Mouse (Mus musculus): ENCODE measurements around the gene Fastkd2. TPM values are rescaled to one million over a fixed set of nuclear protein-coding genes. Genes with fewer than 3 reads are reported as not detected.

The Fastkd2 gene
- polyA plus RNA-seq, 1 experiment from 2014 or later = 57.5 TPM

DNA sequence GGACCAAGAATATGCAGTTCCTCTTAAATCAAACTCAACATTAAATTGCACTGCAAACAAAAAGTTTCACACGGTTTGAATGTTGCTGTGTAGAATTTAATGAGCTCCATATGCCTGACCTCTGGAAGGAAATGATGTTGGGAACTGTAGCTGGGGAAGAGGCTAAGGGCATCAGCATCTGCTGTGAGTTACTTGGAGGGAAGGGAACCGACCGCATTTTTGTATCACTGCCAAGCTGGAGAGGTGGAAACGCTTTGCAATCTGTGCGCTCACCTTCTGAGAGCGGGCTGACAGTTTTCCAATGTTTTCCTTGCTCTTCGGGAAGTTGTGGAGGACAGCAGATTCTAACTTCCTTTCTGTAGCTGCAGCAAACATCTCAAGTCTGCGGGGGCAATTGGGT is 37.7 kb downstream of the Fastkd2 start:
- H3K27ac ChIP-seq (ENCODE audit: poor library complexity, severe bottlenecking) = no peak overlapping the region
- no peak overlapping the region for H3K4me3 ChIP-seq
- no peak overlapping the region for H3K9ac ChIP-seq
- H3K36me3 ChIP-seq = no peaks in the 10 kb centered on the region
- WGBS = 50% methylated on average over 8 of the region's 8 CpGs
- 0 out of 2 replicates have a peak, but pooled peaks cover 3% of the 10 kb centered on the region for H3K4me1 ChIP-seq (replicated peaks)
- H3K4me2 ChIP-seq = no peak overlapping the region
- H3K27me3 ChIP-seq (replicated peaks) = no peaks in the 10 kb centered on the region
- ATAC-seq (ENCODE audit: insufficient number of reproducible peaks, low FRiP score) = no peak
- H3K9me3 ChIP-seq (replicated peaks) = no peaks in the 10 kb centered on the region

DNA sequence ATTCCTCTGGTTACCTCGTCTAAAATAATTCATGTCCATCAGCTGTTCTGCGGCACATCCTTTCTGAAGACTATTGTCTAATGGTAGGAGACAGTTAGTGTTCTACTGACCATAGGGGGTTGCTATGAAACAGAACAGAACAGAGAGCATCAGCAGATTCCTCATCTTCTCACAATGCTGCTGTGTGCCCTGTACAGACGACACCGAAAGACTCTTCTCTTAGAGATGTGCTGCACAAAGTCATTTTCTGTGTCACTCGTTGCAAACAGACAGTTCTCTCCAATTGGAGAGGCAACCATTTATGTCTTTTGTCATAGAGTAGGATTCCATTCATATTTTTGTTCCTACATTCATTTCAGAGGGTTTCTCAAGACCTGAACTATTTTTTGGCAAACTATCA is 38.8 kb downstream of the Fastkd2 start, which contains the start of gene 4933402D24Rik:
Gene 4933402D24Rik (minus strand): TSS at position 101 of the 400 bp plus-strand sequence.
- 78% methylated on average over 5 of the region's 5 CpGs for WGBS
- no peaks in the 10 kb centered on the region for H3K9me3 ChIP-seq (replicated peaks)
- 0 out of 2 replicates have a peak, but pooled peaks cover 3% of the 10 kb centered on the region for H3K4me1 ChIP-seq (replicated peaks)
- no peaks in the 10 kb centered on the region for H3K27me3 ChIP-seq (replicated peaks)
- H3K27ac ChIP-seq (ENCODE audit: poor library complexity, severe bottlenecking) = no peak within 1 kb of the TSS
- no peaks in the 10 kb centered on the region for H3K36me3 ChIP-seq
- H3K4me3 ChIP-seq = no peak within 1 kb of the TSS
- no peak within 1 kb of the TSS for H3K9ac ChIP-seq
- no peak within 1 kb of the TSS for H3K4me2 ChIP-seq
- no peak for ATAC-seq (ENCODE audit: insufficient number of reproducible peaks, low FRiP score)

DNA sequence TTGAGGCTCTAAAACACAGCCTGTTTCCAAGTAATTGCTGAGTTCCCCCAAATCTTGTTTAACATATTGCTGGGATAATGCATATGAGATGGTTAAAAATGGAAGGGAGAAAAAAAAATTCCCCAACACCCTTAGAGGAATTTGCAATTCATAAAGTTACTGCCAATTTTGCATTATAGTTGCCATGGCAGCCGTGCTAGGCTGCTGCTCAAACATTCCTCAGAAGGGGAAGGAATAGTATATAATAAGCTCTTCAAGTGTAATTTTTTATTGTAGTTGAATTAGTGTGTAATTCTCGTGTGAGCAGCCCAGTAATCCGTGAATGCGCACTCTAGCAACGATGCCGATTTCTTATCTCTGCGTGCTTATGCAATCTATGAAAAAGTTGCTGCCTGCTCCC is 39.9 kb downstream of the Fastkd2 start:
- H3K4me1 ChIP-seq (replicated peaks) = no peaks in the 10 kb centered on the region
- no peaks in the 10 kb centered on the region for H3K27me3 ChIP-seq (replicated peaks)
- H3K4me3 ChIP-seq = no peak overlapping the region
- H3K9me3 ChIP-seq (replicated peaks) = peaks cover 6% of the 10 kb centered on the region; the same call in 1 of the 2 replicates
- no peak overlapping the region for H3K4me2 ChIP-seq
- 86% methylated on average over 7 of the region's 7 CpGs for WGBS
- H3K27ac ChIP-seq (ENCODE audit: poor library complexity, severe bottlenecking) = no peak overlapping the region
- no peak for ATAC-seq (ENCODE audit: insufficient number of reproducible peaks, low FRiP score)
- no peaks in the 10 kb centered on the region for H3K36me3 ChIP-seq
- H3K9ac ChIP-seq = no peak overlapping the region

DNA sequence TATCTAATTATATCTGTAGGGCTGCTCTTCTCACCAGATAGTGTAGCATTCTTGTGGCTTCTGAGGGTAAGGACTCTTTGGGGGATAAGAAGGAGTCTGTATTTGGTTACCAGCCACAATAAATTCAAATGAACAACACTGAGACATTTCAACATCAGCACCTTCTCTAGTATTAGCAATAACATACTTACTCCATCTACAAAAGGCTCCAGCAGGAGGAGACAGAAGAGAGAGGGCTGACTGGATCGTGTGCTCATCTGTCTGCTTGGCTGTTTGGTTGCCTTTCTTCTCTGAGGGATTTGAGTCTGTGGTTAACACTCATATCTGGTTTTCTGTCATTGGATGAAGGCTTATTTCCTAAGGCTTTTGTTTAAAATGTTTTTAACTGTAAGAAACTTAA is 46.0 kb downstream of the Fastkd2 start:
- no peaks in the 10 kb centered on the region for H3K27me3 ChIP-seq (replicated peaks)
- no peaks in the 10 kb centered on the region for H3K36me3 ChIP-seq
- H3K9ac ChIP-seq = no peak overlapping the region
- H3K4me2 ChIP-seq = no peak overlapping the region
- no peaks in the 10 kb centered on the region for H3K4me1 ChIP-seq (replicated peaks)
- peaks cover 6% of the 10 kb centered on the region; the same call in 1 of the 2 replicates for H3K9me3 ChIP-seq (replicated peaks)
- WGBS = 56% methylated on average over 1 of the region's 1 CpGs
- H3K4me3 ChIP-seq = no peak overlapping the region
- no peak for ATAC-seq (ENCODE audit: insufficient number of reproducible peaks, low FRiP score)
- H3K27ac ChIP-seq (ENCODE audit: poor library complexity, severe bottlenecking) = no peak overlapping the region

DNA sequence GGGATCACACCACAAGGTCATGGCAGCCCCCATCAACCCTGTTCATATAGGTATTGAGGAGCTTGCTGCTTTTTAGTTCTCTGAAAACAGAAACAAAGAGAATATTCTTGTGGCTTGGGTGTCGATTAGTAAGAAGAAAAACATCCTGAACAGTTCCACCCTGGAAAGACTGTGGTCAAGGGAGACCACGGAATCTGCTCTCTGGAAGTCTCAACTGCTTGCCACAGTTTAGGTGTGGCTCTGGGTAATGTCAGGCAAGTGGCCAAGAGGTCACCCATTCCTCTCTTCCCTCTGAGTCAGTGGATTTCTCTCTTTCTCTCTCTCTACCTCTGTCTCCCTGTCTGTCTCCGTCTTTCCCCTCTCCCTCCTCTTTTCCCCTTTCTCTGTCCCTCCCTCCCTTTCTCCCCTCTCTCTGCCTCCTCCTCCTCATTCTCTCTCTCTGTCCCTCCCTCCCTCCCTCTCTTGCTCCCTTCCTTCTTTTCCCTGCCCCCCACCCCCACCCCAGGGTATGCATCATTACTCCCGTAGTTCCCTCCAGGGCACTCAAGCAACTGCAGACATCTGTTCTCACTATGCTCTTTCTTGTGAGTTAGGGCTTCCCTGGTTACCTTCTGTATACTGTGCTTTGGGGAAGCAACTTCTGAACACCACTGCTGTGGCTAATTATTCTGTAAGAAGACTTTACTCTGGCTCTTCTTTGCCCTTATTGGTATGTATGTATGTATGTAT is 46.7 kb downstream of the Fastkd2 start:
- Histone ChIP-seq H3K4me2 (no peak overlapping the region), H3K27ac (ENCODE audit: poor library complexity, severe bottlenecking) (no peak overlapping the region), H3K27me3 (replicated peaks) (no peaks in the 10 kb centered on the region), H3K9ac (no peak overlapping the region), H3K36me3 (no peaks in the 10 kb centered on the region), H3K4me3 (no peak overlapping the region), H3K4me1 (replicated peaks) (no peaks in the 10 kb centered on the region), H3K9me3 (replicated peaks) (peaks cover 6% of the 10 kb centered on the region; the same call in 1 of the 2 replicates)
- 39% methylated on average over 4 of the region's 4 CpGs for WGBS
- ATAC-seq (ENCODE audit: insufficient number of reproducible peaks, low FRiP score) = no peak

DNA sequence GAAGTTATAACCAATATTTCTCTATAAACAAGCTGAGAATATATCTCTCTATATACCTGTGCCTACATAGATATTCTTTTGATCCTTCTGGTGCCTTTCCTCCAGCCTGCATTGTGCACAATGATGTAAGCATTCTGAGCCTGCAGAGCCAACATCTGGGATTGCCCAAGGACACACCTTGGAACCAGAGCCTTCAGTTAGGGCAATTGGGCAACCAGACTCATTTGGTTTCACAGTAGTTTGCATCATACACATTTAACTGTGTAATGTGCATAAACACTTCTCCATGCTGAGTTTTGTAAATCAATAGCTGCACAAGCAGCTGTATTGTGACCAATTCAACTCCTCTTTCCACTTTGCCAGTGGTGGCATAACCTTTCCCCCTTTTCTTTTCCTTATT is 63.9 kb downstream of the Fastkd2 start:
- Histone ChIP-seq H3K27ac (ENCODE audit: poor library complexity, severe bottlenecking) (no peak overlapping the region), H3K4me2 (no peak overlapping the region), H3K4me1 (replicated peaks) (no peaks in the 10 kb centered on the region), H3K4me3 (no peak overlapping the region), H3K36me3 (no peaks in the 10 kb centered on the region), H3K9me3 (replicated peaks) (no peaks in the 10 kb centered on the region), H3K27me3 (replicated peaks) (no peaks in the 10 kb centered on the region), H3K9ac (no peak overlapping the region)
- no peak for ATAC-seq (ENCODE audit: insufficient number of reproducible peaks, low FRiP score)

Other genes with a start within 250 kb of the Fastkd2 start
- gene Gm39653, start 114.6 kb upstream of the Fastkd2 start, polyA plus RNA-seq (2016; fragmentation: Nextera tagmentation; extraction: Ambion mirVana) = not detected in 2 replicates
- not detected in 2 replicates for gene Dytn, start 43.7 kb upstream of the Fastkd2 start, polyA plus RNA-seq (2016; fragmentation: Nextera tagmentation; extraction: Ambion mirVana)
- gene Mdh1b, start 296 bp upstream of the Fastkd2 start, polyA plus RNA-seq (2016; fragmentation: Nextera tagmentation; extraction: Ambion mirVana) = not detected in 2 replicates
- gene 4933402D24Rik, start 38.7 kb downstream of the Fastkd2 start, polyA plus RNA-seq (2016; fragmentation: Nextera tagmentation; extraction: Ambion mirVana) = 0.15 and 0.24 TPM in 2 replicates